Mouse (Mus musculus) C2C12 (cell line): ENCODE results near the gene Irak3.

Experiments
- CEBPB ChIP-seq: IDR thresholded peaks from one replicate; pipeline ENCODE4 v1.6.1; 2011; ENCODE audit warnings: low read depth, mild to moderate bottlenecking, control low read depth, moderate library complexity
- CTCF ChIP-seq: IDR thresholded peaks from one replicate; pipeline ENCODE4 v1.5.1; 2011; ENCODE audit not compliant: control insufficient read depth, insufficient read depth, insufficient read length
- FOSL1 ChIP-seq: IDR thresholded peaks from one replicate; pipeline ENCODE4 v1.8.0; 2011; ENCODE audit warnings: mild to moderate bottlenecking, low read length; ENCODE audit not compliant: poor library complexity, insufficient read depth, severe bottlenecking
- MAX ChIP-seq: IDR thresholded peaks from one replicate; pipeline ENCODE4 v1.6.1; 2011; ENCODE audit warnings: mild to moderate bottlenecking, control low read depth
- MYOD1 ChIP-seq: IDR thresholded peaks from one replicate; pipeline ENCODE4 v1.6.1; 2011; ENCODE audit warnings: low read depth; ENCODE audit not compliant: control insufficient read depth, insufficient read length
- MYOG ChIP-seq: IDR thresholded peaks from one replicate; pipeline ENCODE4 v1.6.1; 2011; ENCODE audit not compliant: control insufficient read depth, insufficient read length; ENCODE audit errors: extremely low read depth
- USF1 ChIP-seq: IDR thresholded peaks from one replicate; pipeline ENCODE4 v1.6.1; 2011; ENCODE audit warnings: low read depth, mild to moderate bottlenecking, control low read depth, moderate library complexity

GRCm38 (mm10) chr10:120197061-120197835 lies 4.7 kb downstream of the Irak3 start:
- TF ChIP-seq CTCF (no peak), CEBPB (no peak), USF1 (no peak), MAX (no peak), MYOG (no peak), FOSL1 (no peak), MYOD1 (no peak)
